Mouse (Mus musculus): ENCODE data around the gene Ankrd54.
"Not testable (repeated sequence)": the region's sequence is repeated elsewhere in the genome, so short reads cannot be mapped to it uniquely, and the experiment has no call there.

DNA sequence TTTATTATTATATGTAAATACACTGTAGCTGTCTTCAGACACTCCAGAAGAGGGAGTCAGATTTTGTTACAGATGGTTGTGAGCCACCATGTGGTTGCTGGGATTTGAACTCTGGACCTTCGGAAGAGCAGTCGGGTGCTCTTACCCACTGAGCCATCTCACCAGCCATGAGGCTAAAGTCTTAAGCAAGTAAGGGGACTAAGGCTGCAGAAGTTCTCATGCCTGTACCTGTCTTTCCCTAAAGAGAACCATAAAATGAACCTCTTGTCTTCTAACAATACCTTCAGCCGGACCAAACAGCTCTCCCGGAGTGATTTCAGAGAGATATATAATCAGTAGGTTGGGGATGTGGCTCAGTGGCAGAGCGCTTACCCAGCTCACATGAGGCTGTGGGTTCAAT lies 30.8 kb downstream of the Ankrd54 start:
- TF ChIP-seq USF1 (IDR thresholded peaks at IDR 0.05; ENCODE audit: low read depth); CTCF (IDR thresholded peaks at IDR 0.05; ENCODE audit: control insufficient read depth, insufficient read depth, insufficient read length); MYOG (IDR thresholded peaks at IDR 0.05; ENCODE audit: control insufficient read depth, extremely low read depth, insufficient read length); MYOD1 (IDR thresholded peaks at IDR 0.05; ENCODE audit: control insufficient read depth, insufficient read length, low read depth); MAX (IDR thresholded peaks at IDR 0.05); CEBPB (IDR thresholded peaks at IDR 0.05; ENCODE audit: low read depth): not testable (repeated sequence)
